Mouse (Mus musculus) heart, embryonic 12.5 days (tissue): ENCODE results near the gene Wscd2. TPM values are rescaled to one million over a fixed set of nuclear protein-coding genes. Genes with fewer than 3 reads are reported as not detected.

Experiments
- ATAC-seq: fragments of 200-750 bp; cut with Nextera tagmentation; 2 replicates; pipeline ENCODE4 v1.8.0; 2017; ENCODE audit warnings: moderate TSS enrichment, moderate library complexity; ENCODE audit not compliant: insufficient number of reproducible peaks, low FRiP score
- H3K27ac ChIP-seq: fragments of 300-500 bp; sonication (generic); 2 replicates; pipeline ENCODE4 v1.5.1; 2016; ENCODE audit warnings: mild to moderate bottlenecking, moderate library complexity; ENCODE audit not compliant: poor library complexity, severe bottlenecking
- H3K27me3 ChIP-seq: fragments of 300-500 bp; sonication (generic); replicated peaks from 2 replicates; pipeline ENCODE4 v1.6.1; 2016; ENCODE audit warnings: mild to moderate bottlenecking, moderate library complexity
- H3K36me3 ChIP-seq: fragments of 300-500 bp; sonication (generic); 2 replicates; pipeline ENCODE4 v1.6.1; 2016; ENCODE audit warnings: mild to moderate bottlenecking, moderate library complexity
- H3K4me1 ChIP-seq: fragments of 300-500 bp; sonication (generic); replicated peaks from 2 replicates; pipeline ENCODE4 v1.6.1; 2016; ENCODE audit warnings: mild to moderate bottlenecking
- H3K4me2 ChIP-seq: fragments of 300-500 bp; sonication (generic); 2 replicates; pipeline ENCODE4 v1.6.1; 2016; ENCODE audit warnings: mild to moderate bottlenecking, moderate library complexity
- H3K4me3 ChIP-seq: fragments of 300-500 bp; sonication (generic); 2 replicates; pipeline ENCODE4 v1.5.1; 2016; ENCODE audit warnings: mild to moderate bottlenecking
- H3K9ac ChIP-seq: fragments of 300-500 bp; sonication (generic); 2 replicates; pipeline ENCODE4 v1.6.1; 2016; ENCODE audit warnings: mild to moderate bottlenecking, moderate library complexity
- H3K9me3 ChIP-seq: fragments of 300-500 bp; sonication (generic); replicated peaks from 2 replicates; pipeline ENCODE4 v1.6.1; 2016; ENCODE audit warnings: mild to moderate bottlenecking, moderate library complexity
- WGBS: fragments of 180-500 bp; shearing (Covaris S2); methylation state at CpG from one replicate; pipeline ENCODE4 v1.1.7; 2016; 5-methylcytosine and 5-hydroxymethylcytosine counted together
- polyA plus RNA-seq: library from polyadenylated mRNA; unstranded; fragments of >200 nt; fragmentation: Nextera tagmentation; extraction: Ambion mirVana; gene quantifications from 2 replicates; pipeline ENCODE4 v1.2.1, GENCODE M21; 2016

Wscd2 gene
- polyA plus RNA-seq, 1 experiment from 2014 or later = 5.4 TPM

DNA sequence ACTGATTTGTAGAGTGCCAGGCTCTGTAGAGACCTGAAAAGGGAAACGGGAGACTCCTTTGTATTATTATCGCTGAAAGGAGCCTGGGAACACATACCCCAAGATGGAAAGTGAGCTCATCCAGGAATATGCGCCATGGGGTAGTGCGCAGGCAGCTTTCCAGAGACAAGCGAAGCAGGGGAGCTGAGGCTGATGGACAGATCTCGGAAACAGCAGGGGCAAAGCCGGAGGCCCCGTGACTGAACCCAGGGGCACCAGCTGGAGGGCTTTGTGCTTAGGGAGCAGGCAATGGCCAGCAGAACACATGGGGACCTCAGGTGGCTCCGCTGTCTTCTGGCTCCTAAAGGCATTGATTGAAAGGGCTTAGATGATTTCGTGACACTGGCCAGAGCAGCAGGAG, 13.1 kb downstream of the Wscd2 start:
- Histone ChIP-seq H3K9me3 (no peaks in the 10 kb centered on the region), H3K36me3 (no peaks in the 10 kb centered on the region), H3K27me3 (no peaks in the 10 kb centered on the region), H3K9ac (peak overlapping the region; percentile 23), H3K4me2 (peak overlapping the region; percentile 47), H3K4me3 (0 out of 2 replicates have a peak overlapping the region, but pooled peaks have one; percentile 10), H3K27ac (peak overlapping the region; percentile 75), H3K4me1 (peaks cover 39% of the 10 kb centered on the region)
- 8% methylated on average over 10 of the region's 10 CpGs for WGBS
- ATAC-seq = peak; percentile 47

DNA sequence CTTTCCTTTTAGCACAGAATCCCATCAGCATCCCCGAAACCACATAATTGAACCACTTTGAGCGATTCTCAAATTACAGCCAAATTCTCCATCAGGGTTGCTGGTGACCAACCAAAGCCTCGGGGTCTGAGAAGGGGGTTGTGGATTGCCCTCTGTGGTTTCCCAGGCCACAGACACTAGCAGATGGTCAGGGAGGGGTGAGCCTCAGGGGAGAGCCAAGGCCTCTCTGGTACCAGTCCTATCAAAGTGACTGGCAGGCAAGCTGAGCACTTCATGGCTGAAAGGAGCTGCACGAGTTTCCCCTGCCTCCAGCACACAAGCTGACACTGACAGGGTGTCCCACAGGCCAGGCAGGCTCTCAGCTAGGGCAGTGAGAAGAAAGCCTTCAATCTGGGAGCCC, 14.5 kb downstream of the Wscd2 start:
- H3K36me3 ChIP-seq = no peaks in the 10 kb centered on the region
- no peak overlapping the region for H3K4me2 ChIP-seq
- H3K27ac ChIP-seq = peak overlapping the region; percentile 52
- ATAC-seq = no peak
- 24% methylated on average over 4 of the region's 4 CpGs for WGBS
- no peaks in the 10 kb centered on the region for H3K9me3 ChIP-seq
- H3K27me3 ChIP-seq = no peaks in the 10 kb centered on the region
- peaks cover 53% of the 10 kb centered on the region for H3K4me1 ChIP-seq
- H3K4me3 ChIP-seq = no peak overlapping the region
- H3K9ac ChIP-seq = no peak overlapping the region

DNA sequence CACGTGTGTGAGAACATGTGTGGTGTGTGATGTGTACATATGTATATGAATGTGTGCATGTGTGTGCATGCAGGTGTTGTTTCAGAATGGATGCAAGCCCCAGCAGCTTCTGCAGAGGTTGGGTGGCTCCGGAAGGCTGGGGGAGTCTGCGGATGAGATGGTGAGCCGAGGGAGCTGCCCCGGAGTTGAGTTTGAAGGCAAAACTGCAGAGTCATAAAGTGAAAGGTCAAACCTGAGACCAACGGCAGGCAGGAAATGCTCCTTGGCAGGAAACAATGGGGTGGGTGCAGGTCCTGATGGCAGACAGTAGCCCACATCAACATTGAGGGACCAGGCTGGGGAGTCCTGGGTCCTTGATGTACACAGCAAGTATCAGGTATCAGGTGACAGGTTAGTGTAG, 15.9 kb downstream of the Wscd2 start:
- no peak overlapping the region for H3K27ac ChIP-seq
- H3K4me3 ChIP-seq = no peak overlapping the region
- no peaks in the 10 kb centered on the region for H3K9me3 ChIP-seq
- H3K4me1 ChIP-seq = peaks cover 67% of the 10 kb centered on the region
- no peak overlapping the region for H3K9ac ChIP-seq
- no peak for ATAC-seq
- H3K36me3 ChIP-seq = no peaks in the 10 kb centered on the region
- no peaks in the 10 kb centered on the region for H3K27me3 ChIP-seq
- H3K4me2 ChIP-seq = no peak overlapping the region
- WGBS = 64% methylated on average over 6 of the region's 6 CpGs

DNA sequence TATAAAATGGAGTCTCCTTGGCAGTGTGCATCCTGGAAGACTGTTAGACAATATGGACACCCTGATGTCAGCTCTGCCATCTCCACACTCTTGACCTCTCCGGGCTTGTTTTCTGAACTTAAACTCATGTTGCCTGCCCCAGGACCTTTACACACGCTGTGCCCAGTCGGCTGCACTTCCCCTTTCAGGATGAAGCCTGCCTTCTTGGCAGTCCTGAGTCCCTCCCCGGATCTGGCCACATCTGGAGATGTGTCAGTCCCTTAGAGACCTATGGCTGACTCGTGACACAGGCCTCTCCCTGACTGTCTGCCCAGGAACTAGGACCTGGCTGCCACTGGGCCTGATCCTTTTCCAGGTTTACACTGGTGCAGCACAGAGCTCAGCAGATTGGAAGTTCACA, 16.6 kb downstream of the Wscd2 start:
- no peaks in the 10 kb centered on the region for H3K36me3 ChIP-seq
- H3K9me3 ChIP-seq = no peaks in the 10 kb centered on the region
- WGBS = 77% methylated on average over 5 of the region's 5 CpGs
- no peak overlapping the region for H3K9ac ChIP-seq
- H3K4me2 ChIP-seq = no peak overlapping the region
- peaks cover 2% of the 10 kb centered on the region; the same call in 1 of the 2 replicates for H3K27me3 ChIP-seq
- H3K27ac ChIP-seq = no peak overlapping the region
- ATAC-seq = no peak
- peaks cover 59% of the 10 kb centered on the region for H3K4me1 ChIP-seq
- no peak overlapping the region for H3K4me3 ChIP-seq

DNA sequence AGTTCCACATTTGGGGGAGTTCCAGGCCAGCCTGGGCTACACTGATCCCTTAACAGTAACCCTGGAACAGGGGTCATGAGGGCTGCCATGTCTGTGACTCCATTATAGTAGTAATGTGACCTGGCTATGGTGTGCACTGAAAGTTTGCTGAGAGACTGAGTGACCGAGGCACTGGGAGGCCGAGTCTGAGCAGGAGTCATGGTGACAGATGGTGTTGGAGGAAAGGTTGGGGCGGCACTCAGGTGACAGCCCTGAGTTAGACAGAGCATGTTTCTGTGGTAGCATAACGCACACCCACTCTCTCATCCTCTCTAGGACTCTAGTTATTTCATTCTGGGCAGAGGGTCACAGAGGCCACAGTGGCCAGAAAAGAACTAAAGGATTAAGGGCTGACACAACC, 19.0 kb downstream of the Wscd2 start:
- Histone ChIP-seq H3K27me3 (peaks cover 4% of the 10 kb centered on the region; the same call in 1 of the 2 replicates), H3K4me3 (no peak overlapping the region), H3K4me2 (no peak overlapping the region), H3K27ac (no peak overlapping the region), H3K9me3 (no peaks in the 10 kb centered on the region), H3K9ac (no peak overlapping the region), H3K4me1 (peaks cover 57% of the 10 kb centered on the region), H3K36me3 (no peaks in the 10 kb centered on the region)
- ATAC-seq = no peak
- 69% methylated on average over 4 of the region's 4 CpGs for WGBS

DNA sequence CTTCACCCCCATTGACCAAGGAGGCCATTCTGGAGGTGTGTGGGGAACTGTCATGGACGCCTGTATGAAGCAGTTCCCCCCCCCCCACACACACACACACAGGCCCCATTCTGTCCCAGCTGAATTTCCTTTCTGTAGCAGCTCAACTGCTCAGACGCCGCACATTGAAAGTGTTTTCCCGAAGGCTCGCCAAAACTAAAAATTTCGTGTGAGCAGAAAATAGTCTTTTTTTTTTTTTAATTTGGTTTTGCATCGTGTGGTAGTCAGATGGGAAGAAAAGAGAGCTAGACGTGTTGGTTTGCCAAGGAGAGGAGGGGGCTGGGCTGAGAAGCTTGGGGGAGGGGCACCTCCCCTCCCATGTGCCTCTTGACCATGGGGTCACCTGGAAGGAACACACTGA, 23.5 kb downstream of the Wscd2 start:
- Histone ChIP-seq H3K9me3 (no peaks in the 10 kb centered on the region), H3K4me1 (peaks cover 60% of the 10 kb centered on the region), H3K4me2 (no peak overlapping the region), H3K9ac (no peak overlapping the region), H3K27ac (no peak overlapping the region), H3K36me3 (no peaks in the 10 kb centered on the region), H3K27me3 (peaks cover 9% of the 10 kb centered on the region), H3K4me3 (no peak overlapping the region)
- ATAC-seq = no peak
- 66% methylated on average over 8 of the region's 8 CpGs for WGBS

DNA sequence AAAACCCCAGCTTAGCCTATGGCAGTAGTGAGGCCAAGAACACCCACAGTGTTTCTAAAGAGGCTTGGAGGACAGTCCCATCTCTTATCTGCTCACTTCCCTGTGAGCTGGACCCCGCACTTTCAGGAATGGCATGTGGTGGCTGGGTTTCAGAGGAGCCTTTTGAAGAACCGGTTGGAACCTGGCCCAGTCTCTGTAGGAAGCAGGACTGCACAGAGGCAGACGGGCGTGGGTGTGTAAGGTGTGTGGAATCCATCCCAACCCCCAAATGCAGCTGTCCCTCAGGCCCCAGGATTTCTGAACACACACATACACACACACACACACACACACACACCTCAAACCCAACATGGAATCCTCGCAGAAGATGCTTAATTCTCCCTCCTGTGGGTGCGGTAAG, 23.9 kb downstream of the Wscd2 start:
- 0 out of 2 replicates have a peak, but pooled peaks have one; percentile 30 for ATAC-seq

DNA sequence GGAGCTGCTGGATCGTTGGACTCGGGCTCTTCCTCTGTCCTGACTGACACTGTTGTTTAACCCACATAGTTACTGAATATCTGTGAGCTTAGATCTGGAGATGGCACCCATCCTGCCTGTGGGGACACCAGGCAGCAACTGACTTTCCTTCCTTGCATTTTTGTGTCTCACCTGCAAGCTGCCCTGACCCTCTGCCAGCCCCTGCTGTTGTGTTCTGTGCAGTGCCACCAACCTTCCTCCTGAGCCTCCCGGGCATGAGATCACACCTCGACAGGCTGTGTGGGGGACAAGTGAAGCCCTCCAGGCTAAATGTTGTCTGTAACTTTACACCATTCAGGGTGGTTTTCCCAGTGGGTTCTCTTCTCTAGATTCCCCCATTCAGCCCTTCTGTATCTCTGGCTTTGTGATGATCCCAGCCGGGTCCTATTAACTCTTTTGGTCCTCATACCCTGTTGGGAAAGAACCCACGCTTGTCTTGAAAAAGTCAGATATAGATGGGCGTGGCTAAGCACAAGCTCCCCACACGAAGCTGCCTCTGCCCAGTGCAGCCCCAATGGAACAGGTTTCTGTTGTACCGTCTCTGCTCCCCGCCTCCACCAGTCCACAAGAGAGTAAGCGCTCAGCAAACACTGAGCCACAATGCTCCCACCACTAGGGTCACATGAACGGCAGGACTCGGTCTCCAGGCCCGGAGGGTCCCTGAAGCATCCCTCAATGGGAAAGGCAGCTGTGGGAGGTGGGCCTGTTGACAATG, 26.2 kb downstream of the Wscd2 start:
- no peaks in the 10 kb centered on the region for H3K36me3 ChIP-seq
- peak overlapping the region; percentile 42; the same call in 1 of the 2 replicates for H3K4me2 ChIP-seq
- no peaks in the 10 kb centered on the region for H3K9me3 ChIP-seq
- ATAC-seq = no peak
- peaks cover 43% of the 10 kb centered on the region for H3K4me1 ChIP-seq
- peaks cover 14% of the 10 kb centered on the region for H3K27me3 ChIP-seq
- H3K9ac ChIP-seq = no peak overlapping the region
- 42% methylated on average over 14 of the region's 14 CpGs for WGBS
- H3K4me3 ChIP-seq = no peak overlapping the region
- no peak overlapping the region for H3K27ac ChIP-seq

More for the DNA sequence above, 23.9 kb downstream of the Wscd2 start:
- Histone ChIP-seq H3K36me3 (no peaks in the 10 kb centered on the region), H3K4me3 (no peak overlapping the region), H3K9ac (no peak overlapping the region), H3K27me3 (peaks cover 9% of the 10 kb centered on the region), H3K4me2 (no peak overlapping the region), H3K9me3 (no peaks in the 10 kb centered on the region), H3K27ac (no peak overlapping the region), H3K4me1 (peaks cover 56% of the 10 kb centered on the region)
- 50% methylated on average over 6 of the region's 6 CpGs for WGBS

DNA sequence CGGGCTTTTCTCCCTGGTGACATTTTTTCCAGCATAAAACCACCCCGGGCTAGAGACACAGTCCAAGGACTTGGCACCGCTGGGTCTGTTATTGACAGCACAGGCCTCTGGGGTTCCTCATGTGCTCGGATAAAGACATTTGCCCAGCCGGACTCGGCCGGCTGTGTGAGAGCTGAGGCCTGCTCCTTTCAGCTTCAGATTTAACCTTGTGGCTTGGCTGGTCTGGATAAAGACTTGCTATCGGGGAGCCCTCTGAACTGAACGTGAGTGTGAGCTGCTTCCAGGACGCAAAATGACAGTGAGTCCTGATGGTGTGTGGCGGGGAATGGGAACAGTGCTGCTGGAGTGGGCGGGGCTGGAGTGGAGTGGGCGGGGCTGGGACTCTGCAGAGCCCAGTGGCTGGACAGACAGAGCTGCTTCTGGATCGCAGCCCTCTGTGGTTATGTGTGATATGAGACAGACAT, 26.8 kb downstream of the Wscd2 start:
- Histone ChIP-seq H3K27ac (no peak overlapping the region), H3K4me1 (peaks cover 47% of the 10 kb centered on the region), H3K9ac (peak overlapping the region; percentile 3; the same call in 1 of the 2 replicates), H3K4me3 (no peak overlapping the region), H3K4me2 (peak overlapping the region; percentile 42), H3K36me3 (no peaks in the 10 kb centered on the region), H3K27me3 (peaks cover 11% of the 10 kb centered on the region), H3K9me3 (no peaks in the 10 kb centered on the region)
- ATAC-seq = no peak
- 22% methylated on average over 14 of the region's 14 CpGs for WGBS

DNA sequence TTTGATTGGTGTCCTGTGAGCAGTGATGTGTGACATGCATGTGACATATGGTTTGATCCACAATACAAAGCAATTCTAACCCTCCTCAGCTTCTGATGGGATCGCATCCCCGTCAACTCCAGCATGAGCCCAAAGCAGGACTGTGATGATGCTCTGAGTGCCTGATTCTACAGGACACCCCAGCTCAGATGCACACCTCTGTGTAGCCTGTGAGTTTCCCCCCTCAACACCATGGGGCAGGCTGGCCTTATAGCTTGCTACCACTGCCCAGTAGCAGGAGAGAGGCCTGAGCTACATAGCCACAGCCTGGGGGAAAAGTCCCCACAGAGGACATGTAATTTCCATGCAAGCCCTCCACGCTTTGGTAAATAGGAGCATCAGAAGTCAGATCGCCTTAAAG, 27.3 kb downstream of the Wscd2 start:
- 80% methylated on average over 4 of the region's 4 CpGs for WGBS
- Histone ChIP-seq H3K27ac (no peak overlapping the region), H3K9ac (peak overlapping the region; percentile 3; the same call in 1 of the 2 replicates), H3K4me1 (peaks cover 45% of the 10 kb centered on the region), H3K36me3 (no peaks in the 10 kb centered on the region), H3K4me3 (no peak overlapping the region), H3K27me3 (peaks cover 9% of the 10 kb centered on the region), H3K9me3 (no peaks in the 10 kb centered on the region), H3K4me2 (0 out of 2 replicates have a peak overlapping the region, but pooled peaks have one; percentile 42)
- ATAC-seq = no peak

DNA sequence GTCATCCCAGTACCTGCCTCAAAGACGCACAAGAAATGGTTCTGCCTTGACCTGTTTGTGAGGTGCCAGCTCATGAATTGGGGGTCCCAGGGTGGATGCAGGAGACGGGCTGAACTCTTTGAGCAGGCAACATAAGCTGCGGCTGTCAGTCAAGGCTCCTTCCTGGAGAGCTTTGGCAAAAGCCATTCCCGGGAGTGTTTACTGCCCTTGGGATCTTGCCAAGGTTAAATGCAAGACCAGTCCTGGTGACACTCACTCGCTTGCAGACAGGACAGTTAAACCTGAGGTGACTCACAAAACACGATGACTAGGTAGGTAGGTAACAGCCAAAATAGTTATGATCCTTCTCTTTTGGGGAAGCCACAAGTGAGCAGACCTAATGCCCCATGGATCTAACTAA, 30.9 kb downstream of the Wscd2 start:
- 52% methylated on average over 6 of the region's 6 CpGs for WGBS
- no peak overlapping the region for H3K27ac ChIP-seq
- H3K4me2 ChIP-seq = no peak overlapping the region
- peaks cover 26% of the 10 kb centered on the region for H3K4me1 ChIP-seq
- H3K4me3 ChIP-seq = no peak overlapping the region
- H3K27me3 ChIP-seq = peaks cover 9% of the 10 kb centered on the region
- no peak overlapping the region for H3K9ac ChIP-seq
- ATAC-seq = no peak
- H3K9me3 ChIP-seq = no peaks in the 10 kb centered on the region
- no peaks in the 10 kb centered on the region for H3K36me3 ChIP-seq
